Mouse (Mus musculus) brain, embryonic 14.5 days (tissue): Measurements from ENCODE around the gene Gpatch2l.

Source experiments
- CTCF ChIP-seq: fragments of 200-500 bp; IDR thresholded peaks from 2 replicates; pipeline ENCODE4 v1.5.1; 2012; ENCODE audit warnings: inconsistent platforms, mild to moderate bottlenecking, moderate library complexity, borderline replicate concordance; ENCODE audit not compliant: insufficient read depth, insufficient read length; ENCODE audit errors: extremely low read depth
- POLR2A ChIP-seq: fragments of 200-500 bp; IDR thresholded peaks from 2 replicates; pipeline ENCODE4 v1.6.1; 2012; ENCODE audit warnings: mild to moderate bottlenecking, inconsistent platforms, borderline replicate concordance; ENCODE audit not compliant: poor library complexity, insufficient read depth, insufficient read length, severe bottlenecking; ENCODE audit errors: extremely low read depth

DNA sequence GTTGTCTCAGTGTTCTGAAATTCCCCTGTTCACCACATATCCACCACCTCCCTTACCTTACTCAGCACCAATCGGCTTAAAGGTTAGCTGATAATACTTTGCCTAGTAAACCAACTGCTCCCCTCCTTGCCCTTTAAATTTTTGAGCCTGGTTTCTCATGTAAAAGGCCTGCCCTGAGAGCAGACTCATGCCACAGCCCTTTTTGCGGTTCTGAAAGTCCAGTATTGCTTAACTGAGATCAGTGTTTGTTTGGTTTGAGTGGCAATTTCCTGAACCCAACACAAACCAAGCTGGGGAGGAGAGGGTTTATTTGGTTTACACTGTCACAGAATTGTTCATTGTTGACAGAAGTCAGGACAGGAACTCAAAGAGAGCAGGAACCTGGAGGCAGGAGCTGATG, 2.9 kb upstream of the Gpatch2l start:
- no peak for TF ChIP-seq POLR2A
- no peak for TF ChIP-seq CTCF
